Mouse (Mus musculus) c-Kit-negative CD71-positive TER-119-positive erythroid progenitor cells, embryonic 14.5 days (primary cell): Measurements from ENCODE around the gene Gpcpd1.
"Not testable (repeated sequence)": the region's sequence is repeated elsewhere in the genome, so short reads cannot be mapped to it uniquely, and the experiment has no call there.

ENCODE experiments used
- DNase-seq: peaks from one replicate; pipeline ENCODE4 v3.0.0-alpha.2; 2013; ENCODE audit warnings: low read depth, low spot score

Gpcpd1 gene

DNA sequence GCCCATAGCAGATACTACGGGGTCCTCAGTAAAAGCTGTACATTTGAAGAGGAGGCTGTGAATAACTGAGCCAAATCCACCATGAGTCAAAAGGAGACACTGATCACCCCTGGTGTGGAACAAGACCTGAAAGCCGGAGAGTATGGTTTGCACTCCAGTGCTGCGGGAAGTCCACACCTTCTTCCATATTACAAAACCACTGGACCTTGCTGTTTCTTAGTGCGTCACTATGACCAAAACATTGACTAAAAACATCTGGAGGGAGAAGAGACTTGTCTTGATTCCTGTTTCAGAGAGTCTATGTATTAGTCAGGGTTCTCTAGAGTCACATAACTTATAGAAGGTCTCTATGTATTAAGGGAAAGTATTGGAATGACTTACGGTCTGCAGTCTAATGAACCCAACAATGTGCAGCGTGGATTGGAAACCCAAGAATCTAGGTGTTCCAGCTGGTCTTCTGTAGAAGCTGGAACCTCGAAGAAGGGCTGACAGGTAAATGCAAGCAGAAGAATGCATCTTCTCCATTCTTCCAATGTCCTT is at the start of gene Gpcpd1:
Gene Gpcpd1, minus strand, starts transcription at position 490 of the 540 bp plus-strand sequence.
- DNase-seq, result no peak

DNA sequence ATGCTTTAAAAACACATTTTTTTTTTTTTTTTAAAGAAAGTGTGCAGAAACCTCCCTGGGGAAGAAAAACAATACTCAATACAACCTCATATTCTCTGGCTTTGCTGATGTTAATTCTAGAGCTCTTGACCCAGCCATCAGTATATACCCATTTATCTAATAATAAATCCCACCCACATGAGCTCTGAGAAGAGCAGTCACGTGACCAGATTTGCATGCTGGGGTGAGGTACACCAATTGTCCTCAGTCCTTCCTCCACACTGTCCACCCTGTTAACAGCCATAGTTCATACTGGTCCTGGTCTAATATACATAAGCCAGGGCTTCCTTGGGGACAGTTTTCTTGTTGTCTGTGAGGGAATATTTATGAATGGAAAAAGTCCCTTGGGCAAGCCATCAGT is 49.0 kb upstream of the Gpcpd1 start:
- DNase-seq, result no peak

DNA sequence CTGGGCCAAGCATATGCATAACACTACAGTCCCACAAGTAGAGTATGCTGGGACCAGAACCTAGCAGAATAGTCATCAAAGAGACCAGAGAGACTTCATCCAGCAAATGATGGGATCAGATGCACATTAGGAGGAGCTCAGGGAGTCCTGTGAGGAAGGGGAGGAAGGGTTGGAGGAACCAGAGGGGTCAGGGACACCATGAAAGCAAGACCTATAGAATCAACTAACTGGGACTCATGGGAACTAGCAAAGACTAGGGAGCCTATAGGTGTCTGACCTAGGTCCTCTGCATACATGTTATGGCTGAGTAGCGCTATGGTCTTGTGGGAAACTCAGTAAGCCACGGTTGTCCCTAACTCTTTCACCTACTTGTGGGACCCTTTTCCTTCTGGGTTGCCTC is 41.1 kb upstream of the Gpcpd1 start:
- no peak for DNase-seq

DNA sequence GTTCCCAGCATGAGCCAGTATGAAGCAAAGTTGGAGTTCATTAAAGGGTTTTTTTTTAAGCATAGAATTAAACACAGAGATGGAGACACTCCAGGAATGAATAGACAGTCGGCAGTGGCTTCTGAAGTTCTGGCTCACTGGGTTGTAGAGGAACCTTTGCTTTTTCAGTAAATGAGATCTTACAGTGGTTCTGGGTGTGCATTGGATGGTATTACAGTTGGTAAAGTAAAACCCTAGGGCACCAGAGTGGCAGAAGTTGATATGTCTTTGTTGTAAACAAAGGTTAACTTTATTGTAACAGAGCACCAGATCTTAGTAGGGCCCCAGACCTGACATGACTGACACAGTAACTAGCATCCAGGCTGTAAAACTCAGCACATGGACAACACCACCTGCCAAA is 35.6 kb upstream of the Gpcpd1 start:
- DNase-seq, result no peak

DNA sequence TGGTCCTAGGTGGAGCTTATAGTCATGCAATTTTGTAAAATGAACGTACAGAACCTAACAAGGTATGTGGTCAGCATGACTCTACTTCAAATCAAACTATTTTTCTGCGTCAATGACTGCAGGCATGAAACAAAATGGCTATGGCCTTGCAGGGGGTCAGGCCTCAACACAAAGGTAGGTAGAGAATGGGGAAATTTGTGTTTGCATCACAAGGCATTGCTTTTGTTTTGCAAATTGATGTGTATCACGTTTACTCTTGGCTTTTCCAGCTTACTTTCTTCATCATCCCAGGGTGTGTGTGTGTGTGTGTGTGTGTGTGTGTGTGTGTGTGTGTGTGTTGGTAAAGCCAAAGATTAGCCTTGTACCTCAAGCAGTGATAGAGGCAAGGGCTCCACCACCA is 30.2 kb upstream of the Gpcpd1 start:
- no peak for DNase-seq

DNA sequence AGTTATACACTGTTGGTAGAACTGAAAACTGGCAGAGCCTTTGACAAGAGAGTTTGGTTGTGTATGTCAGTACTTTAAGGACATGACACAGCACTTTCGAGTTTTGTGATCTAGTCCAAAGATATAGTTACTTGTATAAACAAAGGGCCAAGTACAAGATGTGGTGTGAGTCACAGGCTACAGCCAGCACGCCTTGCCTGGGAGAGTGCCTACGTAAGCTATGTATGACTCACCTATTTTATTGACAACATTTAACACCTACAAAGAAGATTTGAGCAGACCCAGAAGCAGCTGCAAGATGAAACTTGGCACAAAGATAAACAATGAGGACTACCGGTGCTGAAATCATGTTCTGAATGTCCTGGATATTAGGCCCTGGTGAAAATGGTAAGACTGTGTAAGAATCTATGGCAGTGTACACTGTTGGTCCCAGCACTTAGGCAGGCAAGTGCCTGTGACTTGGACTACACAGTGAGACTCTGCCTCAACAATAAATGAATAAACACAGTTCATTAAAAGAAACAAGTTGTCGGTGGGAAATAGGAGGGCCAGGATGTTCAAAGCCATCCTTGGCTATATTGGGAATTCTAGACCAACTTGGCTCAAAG is 26.2 kb upstream of the Gpcpd1 start:
- no peak for DNase-seq

DNA sequence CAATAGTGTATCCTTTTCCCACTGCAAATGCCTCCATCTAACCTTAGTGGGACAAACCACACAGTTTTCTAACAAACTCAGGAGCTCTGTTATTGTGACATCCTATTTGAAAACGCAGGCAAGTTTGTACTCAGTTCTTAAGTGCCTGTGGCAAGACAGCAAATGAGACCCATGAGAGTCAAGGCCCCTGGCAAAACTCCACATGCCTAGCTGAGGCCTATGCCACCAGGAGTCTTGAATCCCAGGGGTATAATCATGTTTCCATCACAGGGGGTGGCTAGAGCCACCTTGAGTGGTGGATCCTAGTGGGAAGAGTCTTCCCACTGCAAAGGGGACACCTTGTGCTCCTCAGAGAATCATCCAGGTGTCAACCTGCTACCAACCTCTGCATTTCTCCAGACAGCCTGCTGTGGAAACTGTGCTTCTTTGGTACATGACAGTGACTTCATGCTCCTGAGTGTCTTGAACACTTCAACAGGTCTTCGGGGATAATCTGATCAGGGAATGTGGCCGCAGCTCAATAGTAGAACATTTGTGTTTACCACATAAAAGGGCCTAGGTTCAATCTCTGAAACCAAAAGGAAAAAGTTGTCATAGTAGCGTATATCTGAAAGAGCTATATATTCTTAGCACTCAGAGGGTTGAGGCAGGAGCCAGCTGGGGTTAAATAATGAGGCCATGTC is 24.2 kb upstream of the Gpcpd1 start:
- DNase-seq, result no peak

DNA sequence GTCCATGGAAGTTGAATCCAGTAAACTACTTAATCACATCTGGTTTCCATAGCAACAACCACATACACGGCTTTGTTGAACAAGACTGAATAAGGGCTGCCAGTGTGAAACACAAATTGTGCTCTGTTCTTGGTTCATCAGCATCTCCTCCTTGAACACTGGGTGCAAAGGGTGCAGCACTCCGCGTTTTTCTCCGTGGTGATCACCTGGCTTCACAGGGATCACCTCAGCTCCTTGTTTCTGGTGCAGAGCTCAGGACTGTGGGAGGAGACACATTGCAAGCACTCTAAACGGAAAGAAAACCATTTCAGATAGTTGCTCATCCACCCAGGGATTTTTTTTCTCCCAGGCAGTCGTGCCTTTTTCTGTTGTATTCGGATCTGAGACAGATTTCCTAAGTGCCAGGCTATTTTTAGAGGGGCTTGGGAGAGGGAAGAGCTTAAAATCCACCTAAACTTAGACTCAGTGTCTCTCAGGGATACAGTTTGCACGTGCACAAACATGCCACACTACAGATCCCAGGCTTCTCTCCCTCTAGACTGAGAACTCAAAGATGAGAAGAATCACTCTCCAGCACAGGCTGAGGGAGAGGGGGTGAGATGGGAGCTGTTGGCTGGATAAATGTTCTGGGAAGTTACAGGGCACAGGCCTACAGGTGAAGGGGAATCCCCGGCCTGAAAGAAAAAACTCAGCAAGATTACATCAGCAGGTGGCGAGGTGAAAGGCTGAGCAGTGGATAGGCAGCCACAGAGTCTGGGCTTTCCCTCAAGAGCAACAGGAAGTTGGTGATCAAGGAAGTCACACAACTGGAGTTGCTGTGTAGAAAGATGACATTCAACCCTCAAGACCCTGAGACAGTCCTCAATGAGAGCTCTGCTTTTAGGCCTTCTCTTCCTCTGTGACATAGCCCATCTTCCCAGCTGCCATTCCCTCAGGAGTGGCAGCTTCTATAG is 19.9 kb upstream of the Gpcpd1 start:
- no peak for DNase-seq

DNA sequence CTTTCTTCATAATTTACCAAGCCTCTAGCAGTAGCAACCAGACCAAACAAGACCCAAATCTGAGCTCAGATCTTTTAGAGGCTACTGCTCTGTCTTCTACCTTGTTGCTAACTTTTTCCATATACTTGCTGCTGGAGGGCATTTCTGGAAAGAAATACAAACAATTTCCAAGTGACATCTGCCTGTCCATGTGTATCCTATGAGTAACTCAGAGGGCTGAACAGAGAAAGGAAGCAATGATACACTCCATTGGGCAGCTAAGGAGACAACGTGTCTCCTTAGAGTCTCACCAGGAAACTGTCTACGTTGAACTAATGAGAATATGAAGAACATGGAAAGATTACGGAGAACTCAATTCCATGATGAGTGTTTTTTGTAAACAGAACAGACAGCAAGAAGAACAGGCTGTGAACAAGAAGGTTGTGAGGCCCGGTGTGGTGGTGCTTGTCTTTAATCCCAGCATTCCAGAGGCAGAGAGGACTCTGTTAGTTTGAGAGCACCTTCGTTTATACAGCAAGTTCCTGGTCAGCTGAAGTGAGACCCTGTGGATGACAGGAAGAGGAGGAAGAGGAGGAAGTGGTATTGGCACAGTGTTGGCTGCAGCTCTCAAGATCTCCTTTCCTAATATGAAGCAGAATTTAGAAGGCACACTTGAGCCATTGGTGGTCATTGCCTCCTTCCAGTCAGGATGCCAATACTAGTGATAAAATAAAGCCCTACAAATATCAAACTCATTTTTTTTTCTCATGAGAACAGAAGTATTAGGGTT is 18.4 kb upstream of the Gpcpd1 start:
- no peak for DNase-seq

DNA sequence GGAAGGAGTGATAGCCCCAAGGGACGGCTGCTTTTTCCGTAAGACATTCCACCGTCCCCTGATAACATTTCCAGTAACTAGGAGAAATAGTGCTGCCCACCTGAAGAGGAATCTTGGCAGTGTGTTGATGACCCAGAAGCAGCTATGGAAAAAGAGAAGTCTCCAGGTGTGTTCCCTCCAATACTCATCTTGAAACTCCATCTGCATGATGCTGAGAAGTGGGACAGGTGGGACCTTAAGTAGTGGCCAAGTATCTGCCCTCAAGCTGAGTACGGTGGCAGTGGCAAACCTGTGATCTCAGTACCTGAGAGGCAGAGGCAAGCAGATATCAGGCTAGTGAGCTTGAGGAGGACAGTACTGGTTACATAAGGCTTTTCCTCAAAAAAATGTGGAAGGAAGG is 17.4 kb upstream of the Gpcpd1 start:
- no peak for DNase-seq

DNA sequence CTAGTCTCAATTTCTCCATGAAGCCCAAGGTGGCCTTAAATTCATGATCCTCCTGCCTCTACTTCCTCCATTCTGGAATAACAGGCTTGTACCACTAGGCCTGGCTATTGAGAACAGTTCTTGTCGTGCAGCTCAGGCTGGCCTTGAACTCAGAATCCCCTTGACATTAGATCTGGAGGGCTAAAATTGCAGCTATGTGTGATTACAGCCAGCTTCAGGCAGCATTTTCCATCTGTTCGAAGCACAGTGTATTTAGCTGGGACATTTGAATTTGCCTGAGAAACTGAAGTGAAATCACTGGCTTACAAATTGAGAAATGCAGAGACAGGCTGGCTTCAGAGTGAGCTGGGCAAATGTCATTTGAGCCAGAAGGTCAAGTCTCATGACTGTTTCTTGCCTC is 16.2 kb upstream of the Gpcpd1 start:
- no peak for DNase-seq

DNA sequence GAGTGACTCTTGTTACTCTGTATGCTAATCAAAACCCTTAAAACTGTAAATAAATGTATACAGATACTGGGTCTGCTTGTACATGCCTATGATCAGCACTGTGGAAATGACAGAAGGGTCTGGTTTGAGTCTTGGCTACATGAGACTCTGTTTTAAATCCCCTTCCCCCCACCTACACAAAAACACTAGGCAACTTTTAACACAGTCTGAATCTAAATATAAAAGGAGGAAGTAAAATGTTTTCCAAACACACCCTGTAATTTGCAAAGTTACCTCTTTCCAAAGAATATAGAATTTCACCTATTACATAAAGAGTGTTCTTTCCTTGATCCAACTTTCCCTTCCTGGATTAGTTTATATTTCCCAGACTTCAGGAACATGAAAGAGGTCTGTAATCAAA is 14.2 kb upstream of the Gpcpd1 start:
- DNase-seq, result no peak

DNA sequence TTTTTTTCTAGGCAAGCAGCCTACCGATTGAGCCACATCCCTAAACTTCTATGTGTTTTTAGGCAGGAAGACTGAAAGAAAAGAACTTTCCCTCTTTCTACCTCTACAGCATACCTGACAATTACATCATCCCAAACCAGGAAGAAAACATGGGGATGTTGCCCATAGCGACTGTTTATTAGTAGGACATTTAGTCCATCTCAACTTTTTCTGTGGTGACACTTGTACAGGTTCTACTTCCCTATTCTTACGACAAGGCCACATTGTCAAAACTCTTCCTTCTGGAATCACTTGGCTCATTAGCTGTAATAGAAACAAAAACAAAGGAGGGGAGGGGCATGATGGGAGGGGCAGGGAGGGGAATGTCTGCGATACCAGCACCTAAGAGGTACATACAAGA is 12.6 kb upstream of the Gpcpd1 start:
- no peak for DNase-seq

DNA sequence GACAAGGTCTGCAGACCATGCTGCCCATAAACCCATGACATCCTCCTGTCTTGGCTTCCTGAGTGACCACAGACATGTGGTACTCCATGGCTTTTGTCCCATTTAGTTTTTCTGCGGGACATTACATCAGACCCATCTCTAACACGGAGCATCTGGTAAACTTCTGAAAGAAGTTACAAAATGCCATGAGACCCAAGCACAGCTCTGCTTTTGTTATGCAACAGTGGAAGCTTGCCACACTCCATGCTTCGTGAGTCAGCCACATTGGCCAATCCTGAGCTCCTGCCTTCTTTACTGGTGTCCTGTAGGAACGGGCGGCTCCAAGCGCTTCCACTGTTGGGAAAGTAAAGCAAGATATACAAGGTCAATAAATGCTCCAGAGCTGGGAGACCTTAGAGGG is 11.6 kb upstream of the Gpcpd1 start:
- DNase-seq, result no peak

DNA sequence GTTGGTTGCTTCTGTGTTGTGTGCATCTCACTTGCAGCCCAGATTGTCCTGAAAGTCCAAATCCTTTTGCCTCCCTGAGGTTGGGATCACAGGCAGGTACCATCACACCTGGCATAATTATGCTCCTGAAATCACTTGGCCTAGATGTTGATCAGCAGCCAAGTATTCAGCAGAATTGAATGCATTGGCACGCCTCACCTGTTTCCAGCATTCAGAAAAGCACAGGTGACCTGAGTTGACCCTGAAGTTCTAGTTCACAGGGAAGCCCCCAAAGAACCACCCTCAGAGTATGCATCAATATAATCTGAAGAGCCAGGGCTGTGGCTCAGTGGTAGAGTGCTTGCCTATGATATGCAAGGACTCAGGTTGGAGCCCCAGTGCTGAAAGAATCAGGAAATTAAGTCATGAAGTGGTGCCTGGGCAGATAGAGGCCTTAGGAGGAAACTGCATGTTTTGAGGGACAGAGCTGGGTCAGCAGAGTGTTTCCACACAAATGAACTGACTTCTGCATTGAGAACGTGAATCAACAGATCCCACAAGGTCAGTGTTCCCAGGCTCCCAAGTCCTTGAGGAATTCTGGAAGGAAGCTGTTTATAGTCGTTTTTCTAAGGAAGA is 10.4 kb upstream of the Gpcpd1 start:
- no peak for DNase-seq

DNA sequence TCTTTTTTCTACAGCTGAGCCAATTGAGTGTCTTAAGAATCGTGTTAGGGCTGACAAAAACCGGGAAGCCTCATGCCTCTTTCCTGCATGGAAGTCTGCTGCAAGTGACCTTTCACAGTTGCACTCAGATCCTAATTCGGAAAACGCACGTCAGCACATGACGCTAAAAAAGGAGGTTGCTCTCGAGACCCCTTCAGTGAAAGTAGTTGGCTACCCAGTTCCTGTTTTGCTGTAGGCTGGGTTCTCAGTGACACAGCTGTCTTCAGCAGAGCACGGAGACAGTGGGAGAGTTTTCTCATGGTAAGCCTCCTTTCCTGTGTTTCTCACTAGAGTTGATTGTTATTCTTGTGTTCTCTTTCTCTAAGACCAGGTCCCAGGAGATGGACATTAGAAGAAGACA is 9.7 kb upstream of the Gpcpd1 start:
- DNase-seq, result no peak

DNA sequence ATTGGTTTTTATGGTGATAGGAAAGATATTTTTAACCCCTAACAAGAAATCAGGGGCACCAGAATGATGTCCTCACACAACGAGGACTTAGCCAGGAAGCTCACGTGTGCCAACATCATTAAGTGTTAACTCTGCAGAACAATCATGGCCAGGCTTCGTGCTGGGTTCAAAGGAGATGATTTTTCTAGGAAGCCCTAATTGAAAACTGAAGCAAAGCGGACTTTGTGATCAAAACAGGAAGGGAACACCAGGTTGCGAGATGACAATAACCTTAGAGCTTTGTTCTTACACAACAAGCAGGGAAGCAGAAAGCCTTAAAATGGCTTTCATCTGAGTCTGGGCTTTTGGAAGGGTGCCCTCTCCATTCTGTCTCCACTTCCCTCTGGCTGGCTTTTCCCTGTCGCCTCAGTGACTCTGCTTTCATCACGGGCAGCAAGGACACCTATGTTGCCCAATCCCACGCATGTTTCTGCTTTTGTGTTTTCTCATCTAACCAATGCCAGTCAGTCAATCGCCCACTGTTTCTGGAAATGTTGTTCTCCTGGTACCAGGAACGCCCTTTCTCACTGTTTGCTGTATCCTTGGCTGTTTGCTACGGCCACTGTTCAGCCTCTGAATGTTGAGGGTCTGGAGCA is 8.2 kb upstream of the Gpcpd1 start:
- no peak for DNase-seq

DNA sequence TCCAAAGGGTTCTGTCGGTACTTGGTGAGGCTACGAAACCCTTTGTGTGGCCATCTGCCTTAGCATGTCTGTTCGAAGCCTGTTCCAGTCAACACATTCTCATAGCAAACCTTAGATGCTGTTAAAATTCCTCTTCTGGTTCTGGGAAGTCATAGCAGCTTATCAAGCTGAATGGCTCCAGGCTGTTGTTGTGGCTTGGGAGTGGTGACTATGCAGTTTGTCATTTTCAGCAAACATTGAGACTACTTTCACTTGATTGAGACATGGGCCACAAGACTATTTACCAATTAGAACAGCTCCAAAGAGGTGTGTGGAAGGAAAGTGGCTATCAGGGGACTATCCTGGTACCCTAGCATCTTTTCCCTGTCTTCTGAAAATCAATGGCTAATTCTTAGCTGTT is 4.6 kb upstream of the Gpcpd1 start:
- no peak for DNase-seq

DNA sequence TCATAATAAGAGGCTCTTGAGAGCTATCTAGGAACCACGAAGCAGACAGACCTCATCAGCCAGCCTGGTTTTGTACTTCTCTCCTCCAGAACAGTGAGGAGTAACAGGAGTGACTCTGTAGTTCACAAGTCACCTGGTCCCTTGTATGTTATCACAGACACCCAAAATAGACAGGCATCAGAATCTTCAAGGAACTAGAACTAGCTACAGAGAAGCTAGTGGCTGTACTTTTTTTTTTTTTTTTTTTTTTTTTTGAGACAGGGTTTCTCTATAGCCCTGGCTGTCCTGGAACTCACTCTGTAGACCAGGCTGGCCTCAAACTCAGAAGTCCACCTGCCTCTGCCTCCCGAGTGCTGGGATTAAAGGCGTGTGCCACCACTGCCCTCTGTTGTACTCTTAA is 4.0 kb upstream of the Gpcpd1 start:
- DNase-seq, result not testable (repeated sequence)

DNA sequence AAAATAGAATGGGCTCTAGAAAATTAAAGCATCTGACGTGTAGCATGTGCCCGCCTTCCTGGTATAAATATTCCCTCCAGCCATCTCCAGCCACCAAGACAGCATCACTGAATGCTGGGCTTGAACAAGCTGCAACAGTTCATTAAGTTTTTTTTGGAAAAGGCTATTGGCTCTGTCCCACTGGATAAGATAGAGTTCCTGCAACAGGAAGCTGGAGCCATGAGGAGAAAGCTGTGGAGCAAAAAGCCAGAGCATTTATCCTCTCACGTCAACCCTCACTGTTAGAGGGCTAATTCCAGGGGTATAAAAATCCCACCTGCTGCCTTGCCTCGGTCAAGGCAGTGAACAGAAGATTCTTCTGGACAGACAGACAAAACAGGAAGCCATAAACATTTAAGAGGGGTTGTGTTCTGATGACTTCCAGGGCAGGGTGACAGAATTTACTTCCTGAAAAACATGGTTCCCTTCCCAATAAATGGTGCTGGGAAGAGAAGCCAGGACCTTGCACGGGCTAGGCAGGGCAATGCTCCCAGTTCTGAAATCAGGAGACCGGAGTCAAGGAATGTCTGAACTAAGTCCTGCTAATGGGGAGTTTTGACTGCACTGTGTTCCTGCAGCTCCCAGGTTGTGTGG is 2.5 kb upstream of the Gpcpd1 start:
- DNase-seq, result no peak
